Mouse (Mus musculus) ovary, postnatal 14 days (tissue): ENCODE measurements around the gene Ncdn.
A peak's percentile ranks its signal among the peaks of the same experiment; 100 is the strongest.

Source experiments
- DNase-seq: peaks from one replicate; pipeline ENCODE4 v3.0.0; 2022; ENCODE audit warnings: low spot score

Gene Ncdn

GRCm38 (mm10) chr4:126753268-126754230, at the start of gene Ncdn, which contains the start of gene AU040320:
Ncdn (minus strand) TSS chr4:126753438.
AU040320 (plus strand) TSS chr4:126753544.
- DNase-seq, result peak; percentile 93

- DNase-seq, result no peak
Observed at GRCm38 (mm10) chr4:126802174-126802573, 48.9 kb upstream of the Ncdn start.

DNA sequence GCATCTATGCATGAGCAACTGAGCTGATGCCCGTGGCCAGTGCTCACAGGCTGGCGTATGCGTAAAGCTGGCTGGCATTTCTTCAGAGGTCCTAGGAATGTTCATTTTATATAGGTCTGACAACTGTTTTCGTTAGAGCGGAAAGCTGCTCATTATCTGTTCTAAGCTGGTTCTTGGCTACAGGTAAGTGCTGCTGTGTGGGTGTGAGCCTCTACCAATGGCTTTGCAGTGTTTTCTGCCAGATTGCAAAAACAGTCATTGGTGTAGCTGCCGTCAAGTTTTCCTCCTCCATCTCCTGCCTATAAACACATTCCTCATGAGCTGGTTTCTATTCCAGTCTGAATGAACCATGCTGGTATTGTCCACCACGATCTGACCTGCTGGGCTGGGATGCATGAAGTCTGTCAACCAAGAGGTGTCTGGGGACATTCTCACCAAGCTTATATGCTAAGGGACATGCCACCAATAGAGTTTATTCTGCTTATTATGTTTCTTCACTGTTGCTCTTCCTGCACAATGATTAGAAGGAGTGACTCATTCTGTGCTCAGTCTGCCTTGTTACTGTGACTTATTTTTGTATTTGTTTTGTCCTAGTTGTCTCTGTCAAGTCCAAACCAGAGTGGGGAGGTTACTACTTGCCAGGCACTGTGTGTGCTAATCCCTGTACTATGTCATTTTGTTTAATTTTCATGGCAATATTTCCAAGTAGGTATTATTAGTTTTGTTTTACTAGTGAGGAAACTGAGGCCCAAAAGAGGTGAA, 39.3 kb upstream of the Ncdn start:
- no peak for DNase-seq

- DNase-seq, result no peak
Observed at GRCm38 (mm10) chr4:126782996-126783395, 29.8 kb upstream of the Ncdn start.

DNA sequence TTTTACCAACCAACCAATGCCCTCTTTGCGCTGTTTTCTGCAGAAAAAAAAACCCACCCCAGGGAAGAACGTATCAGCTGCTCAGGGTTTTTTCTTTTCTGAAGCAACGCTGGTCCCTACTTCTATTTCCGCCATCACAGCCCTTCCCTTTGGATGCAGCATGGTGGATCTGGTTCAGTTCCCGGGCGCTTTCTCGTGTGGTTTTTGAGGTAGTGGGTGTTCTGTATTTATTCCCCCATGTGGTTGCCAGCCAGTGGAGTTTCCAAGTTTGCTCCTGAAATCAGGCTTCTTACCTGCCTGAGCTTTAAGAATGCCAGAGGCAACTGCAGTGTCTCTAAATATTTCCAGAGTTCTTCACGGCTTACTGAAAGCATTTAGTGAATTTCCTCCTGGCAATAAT, 29.3 kb upstream of the Ncdn start:
- DNase-seq, result no peak

DNA sequence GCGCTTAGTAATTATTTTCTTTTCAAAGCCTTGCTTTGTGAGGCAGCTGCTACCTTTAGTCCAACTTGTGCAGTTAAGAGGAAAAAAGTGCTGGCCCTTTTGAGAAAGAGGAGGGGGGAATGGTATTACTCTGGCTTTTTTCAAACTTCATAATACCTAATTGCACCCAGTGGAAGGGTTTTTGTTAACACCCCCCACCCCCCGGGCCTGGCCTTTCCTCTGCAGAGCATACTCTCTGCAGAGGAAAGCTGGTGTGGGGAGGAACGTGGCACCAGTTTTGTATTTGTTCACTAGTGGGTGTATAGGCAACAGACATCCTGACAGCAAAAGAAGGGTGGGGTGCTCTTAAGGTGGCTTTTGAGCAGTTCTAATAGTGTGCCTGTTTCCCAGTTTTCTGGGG, 28.6 kb upstream of the Ncdn start:
- no peak for DNase-seq

- no peak for DNase-seq
Observed at GRCm38 (mm10) chr4:126779826-126780775, 26.9 kb upstream of the Ncdn start.

GRCm38 (mm10) chr4:126779148-126779581, 25.9 kb upstream of the Ncdn start:
- no peak for DNase-seq

GRCm38 (mm10) chr4:126775182-126775581, 21.9 kb upstream of the Ncdn start:
- DNase-seq, result no peak

- no peak for DNase-seq
Observed at GRCm38 (mm10) chr4:126773871-126774270, 20.6 kb upstream of the Ncdn start.

DNA sequence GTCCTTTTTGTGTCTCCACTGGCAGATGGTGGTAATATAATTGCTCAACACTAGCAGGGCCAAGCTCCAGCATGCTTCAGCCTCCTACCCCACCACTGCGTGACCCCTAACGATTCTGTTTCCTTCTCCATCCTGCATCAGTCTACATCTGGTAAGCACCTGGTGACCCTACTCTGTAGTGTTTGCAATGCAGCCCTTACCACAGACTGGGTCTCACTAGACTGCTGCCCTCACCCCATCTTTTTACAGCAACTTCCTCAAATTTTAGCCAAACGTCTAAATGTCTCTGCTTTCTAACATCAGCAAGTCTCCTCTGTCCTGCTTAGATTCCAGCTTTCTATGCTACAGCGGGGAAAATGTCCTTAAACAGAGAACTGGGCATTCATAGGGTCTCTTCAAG, 17.6 kb upstream of the Ncdn start:
- no peak for DNase-seq

DNA sequence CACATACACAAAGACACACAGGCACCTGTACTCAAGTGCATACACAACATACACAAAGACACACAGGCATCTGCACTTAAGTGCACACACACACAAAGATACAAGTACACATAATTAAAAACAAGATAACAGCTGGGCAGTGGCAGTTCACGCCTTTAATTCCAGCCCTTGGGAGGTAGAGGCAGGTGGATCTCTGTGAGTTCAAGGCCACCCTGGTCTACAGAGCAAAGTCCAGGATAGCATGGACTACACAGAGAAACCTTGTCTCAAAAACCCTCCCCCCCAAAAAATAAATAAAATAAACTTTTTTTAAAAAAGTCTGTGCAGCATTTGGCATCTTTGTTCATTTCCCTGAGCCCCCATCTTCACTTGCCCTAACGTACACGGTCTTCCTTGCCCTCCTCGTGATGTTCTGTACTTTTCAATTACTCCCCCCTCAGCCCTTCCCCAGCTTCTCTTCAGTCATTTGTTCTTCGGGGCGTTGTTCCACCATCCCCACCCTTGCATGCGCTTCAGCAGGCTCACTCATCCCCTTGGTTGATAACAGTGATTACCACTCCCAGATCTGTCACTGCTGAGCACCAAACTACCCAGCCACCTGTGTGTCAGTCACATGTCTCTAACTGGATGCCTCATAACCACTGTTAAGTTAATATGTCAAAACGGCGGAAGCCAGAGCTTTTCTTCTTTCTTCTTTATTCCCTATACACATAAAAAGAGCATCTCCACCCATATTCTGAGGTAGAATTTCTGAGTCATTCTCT, 16.7 kb upstream of the Ncdn start:
- no peak for DNase-seq

DNA sequence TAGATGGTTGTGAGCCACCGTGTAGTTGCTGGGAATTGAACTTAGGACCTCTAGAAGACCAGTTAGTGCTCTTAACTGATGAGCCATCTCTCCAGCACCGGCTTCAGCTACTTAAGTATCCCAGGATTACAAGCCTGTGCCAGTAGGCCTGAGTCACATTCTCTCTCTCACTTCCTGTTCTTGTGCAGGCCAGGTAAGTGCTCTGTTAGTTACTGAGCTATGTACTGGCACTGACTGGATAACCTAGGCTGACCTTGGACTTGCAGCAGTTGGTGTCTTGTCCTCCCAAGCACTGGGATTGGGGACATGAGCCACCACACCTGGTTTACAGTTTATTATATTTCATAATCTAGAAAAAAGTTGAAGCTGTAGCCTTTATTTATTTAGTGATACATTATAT, 10.2 kb upstream of the Ncdn start:
- no peak for DNase-seq

- no peak for DNase-seq
Observed at GRCm38 (mm10) chr4:126762586-126763359, 9.5 kb upstream of the Ncdn start.

DNA sequence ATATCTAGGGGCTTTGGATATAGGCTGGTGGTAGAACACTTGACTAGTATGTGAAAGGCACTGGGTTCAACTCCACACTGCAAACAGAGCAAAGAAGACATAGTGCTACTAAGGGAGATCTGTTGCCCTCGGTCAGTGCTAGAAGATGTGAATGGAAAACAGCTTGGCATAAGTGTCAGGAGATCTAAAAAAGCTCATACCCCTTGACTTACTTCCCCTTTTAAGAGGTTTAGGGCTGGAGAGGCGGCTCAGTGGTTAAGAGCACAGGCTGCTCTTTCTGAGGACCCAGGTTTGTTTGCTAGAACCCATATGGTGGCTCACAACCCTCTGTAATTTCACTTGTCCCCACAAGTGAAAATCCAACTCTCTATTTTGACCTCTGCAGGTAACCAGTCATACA, 6.2 kb upstream of the Ncdn start:
- DNase-seq, result no peak

DNA sequence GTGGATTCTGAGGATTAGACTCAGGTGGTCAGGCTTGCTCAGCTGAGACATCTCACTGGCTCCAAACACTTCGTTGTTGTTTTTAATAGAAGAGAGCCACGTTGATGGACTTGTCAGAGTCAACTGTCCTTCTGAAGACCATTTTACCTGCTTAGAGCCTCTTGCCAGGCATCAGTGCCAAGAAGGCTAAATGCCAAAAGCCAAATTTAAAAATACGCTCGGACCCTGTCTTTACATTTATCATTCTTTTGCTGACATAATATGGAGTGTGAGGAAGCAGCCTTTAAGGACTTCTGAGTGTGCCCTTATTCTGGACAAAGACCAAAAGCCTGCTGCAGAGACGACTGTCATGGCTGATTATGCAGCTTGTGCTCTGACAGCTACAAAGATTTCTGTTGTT, 5.1 kb upstream of the Ncdn start:
- no peak for DNase-seq

- DNase-seq, result no peak
Observed at GRCm38 (mm10) chr4:126756766-126757165, 3.5 kb upstream of the Ncdn start.

GRCm38 (mm10) chr4:126754736-126755374, 1.6 kb upstream of the Ncdn start:
- DNase-seq, result no peak

GRCm38 (mm10) chr4:126754231-126754611, 983 bp upstream of the Ncdn start:
- no peak for DNase-seq

DNA sequence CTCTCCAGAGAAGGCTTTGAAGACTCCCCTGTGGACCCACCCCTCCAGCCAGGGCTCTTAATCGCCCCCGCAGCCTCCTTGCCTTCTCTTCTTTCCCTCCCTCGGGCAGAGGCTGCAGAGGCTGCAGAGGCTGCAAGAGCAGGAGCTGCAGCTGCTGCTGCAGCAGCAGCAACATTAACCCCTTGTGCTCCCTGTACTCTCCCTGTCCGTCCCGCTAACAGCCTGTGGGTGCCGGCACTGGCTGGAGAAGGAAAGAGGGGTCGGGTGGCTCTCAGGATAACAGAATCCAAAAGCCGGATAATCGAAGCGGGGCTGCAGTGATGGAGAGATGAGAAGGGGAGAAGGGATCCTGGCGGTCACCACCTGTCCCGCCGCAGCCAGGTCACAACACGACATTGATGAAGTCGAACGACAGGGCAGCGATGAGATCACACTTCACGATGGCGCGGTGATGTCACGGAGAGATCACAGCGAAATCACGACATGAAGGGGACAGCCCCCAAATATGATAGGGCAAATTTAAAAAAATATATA, 563 bp downstream of the Ncdn start:
- no peak for DNase-seq
